Mouse (Mus musculus) frontal cortex, adult (tissue): ENCODE results near the gene Nup54.
A peak's percentile ranks its signal among the peaks of the same experiment; 100 is the strongest.

Experiments
- ATAC-seq: cut with Nextera tagmentation; 2 replicates; pipeline ENCODE4 v1.9.2; 2017; ENCODE audit warnings: mild to moderate bottlenecking, moderate library complexity, mixed read lengths; ENCODE audit not compliant: low TSS enrichment

Nup54 gene

DNA sequence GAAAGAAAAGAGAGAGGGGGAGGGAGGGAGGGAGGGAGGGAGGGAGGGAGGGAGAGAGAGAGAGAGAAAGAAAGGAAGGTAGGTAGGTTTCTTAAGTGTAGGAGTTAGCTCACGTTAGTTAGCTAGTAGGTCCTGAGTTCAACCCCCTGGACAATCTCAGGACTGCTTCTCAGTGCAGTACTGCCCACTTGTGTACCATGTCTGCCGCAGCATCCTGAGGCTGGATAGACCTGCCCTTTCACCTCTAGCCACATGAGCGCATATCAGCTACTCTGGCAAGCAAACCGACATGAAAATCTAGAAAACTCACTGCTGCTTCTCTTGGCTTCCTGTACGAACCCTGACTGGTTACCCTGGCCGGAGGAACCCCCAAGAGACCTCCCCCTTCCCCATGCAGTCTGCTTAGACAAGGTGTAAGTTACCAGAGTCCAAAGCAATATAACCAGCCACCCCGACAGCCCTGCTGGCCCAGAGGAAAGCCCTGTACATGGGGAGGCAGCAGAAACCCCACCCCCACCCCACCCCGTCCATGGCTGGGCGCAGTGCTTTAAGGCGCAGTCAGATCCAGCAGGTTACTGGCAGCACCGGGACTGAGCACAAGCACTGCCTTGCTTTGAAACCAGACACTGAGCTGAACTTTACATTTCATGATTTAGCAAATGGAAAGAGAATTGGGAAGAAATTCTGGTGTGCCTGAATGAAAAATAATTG is 21.6 kb downstream of the Nup54 start:
- no peak for ATAC-seq

DNA sequence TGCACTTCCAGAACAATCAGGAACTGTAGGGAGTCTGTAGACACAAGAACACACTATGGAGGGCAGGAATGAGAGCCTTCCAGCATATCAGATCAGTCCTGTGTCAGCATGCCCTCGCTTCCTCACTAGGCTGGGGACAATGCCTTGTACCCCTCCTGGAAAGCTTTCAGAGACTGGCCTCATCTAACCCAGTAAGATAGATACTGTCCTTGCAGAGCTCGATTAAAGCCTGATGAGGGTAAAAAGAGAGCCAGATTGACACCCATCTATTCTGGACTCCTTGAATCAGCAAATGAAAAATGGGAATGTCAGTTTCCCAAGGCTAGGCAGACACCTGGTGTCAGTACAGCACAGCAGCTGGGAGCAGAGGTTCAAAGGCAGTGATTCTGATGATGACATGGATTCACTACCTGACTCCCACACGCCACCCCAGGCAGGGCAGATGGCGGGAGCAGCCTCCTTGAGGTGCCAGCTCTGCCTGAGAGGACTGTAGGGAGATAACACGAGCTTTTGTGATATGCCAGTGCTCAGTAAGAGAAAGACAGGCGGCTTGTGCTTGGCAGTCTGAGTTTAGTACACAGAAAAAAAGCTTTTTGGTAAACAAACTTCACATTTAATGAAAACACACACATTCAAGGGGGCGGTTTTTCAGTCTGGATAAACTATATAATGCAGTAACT is 23.4 kb downstream of the Nup54 start:
- ATAC-seq: peak; percentile 59; the same call in 1 of the 2 replicates

DNA sequence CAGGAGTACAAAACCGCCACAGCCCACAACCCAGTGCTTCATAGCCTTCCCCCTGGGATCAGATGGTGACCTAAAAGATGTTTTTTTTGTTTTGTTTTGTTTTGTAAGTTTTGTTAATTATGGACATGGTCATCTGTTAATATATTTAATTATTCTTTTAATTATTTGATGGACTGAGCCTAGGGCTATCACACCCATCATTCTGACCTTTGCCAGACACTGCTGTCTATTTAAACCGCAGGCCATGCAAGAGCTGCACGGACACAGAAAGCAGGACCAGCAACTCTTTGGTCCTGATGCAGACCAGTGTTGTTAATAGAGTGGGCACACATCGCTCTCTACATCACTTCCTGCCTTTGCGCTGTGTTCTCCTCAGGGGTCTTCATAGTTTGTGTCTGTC is 24.5 kb downstream of the Nup54 start:
- no peak for ATAC-seq

DNA sequence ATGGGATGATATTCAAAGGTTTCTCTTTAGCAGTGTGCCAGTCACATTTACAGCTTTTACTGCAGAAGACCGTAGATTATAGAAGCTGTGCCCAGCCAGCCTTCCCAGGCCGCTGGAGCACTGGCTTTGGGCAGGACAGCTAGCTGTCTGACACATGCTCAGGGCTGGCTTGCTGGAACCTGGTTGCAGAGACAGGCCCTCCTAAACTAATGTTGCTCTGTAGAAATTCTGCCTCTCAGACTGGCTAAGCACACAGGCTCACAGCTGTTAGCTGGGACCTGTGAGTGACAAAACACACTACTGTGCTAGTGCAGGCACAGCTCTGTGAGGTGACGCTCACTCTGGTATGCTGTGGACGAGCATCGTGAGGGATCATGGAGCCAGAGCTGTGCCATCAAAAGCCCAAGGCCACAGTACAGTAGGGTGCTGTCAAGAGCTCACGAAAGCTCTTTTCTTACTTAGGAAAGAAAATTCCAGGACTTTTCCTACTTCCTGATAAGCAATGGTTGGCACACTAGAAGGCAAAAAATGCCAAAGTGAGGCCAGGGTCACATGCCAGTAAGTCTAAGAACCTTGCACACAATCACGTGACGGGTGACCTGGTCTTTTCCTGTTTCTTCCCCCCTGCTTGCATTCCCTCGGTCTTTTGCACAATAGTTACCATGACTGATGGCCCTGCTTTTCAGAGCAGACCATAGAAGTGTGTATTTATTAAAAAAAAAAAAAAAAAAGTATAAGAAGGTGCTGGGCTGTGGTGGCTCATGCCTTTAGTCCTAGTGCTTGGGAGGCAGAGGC is 25.5 kb downstream of the Nup54 start:
- no peak for ATAC-seq

DNA sequence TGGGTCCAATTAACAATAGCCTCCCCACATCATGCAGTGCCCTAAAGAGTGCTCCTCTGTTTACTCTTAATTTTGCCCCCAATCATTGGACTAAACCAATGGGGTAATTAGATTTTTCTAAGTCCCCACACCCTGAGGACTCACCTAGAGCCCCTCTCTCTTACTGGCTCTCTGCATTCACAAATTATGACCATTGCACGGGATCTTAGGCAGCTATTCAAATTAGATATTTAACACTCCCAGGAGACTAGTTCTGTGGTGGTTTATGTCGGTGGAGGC is 30.7 kb downstream of the Nup54 start:
- no peak for ATAC-seq

DNA sequence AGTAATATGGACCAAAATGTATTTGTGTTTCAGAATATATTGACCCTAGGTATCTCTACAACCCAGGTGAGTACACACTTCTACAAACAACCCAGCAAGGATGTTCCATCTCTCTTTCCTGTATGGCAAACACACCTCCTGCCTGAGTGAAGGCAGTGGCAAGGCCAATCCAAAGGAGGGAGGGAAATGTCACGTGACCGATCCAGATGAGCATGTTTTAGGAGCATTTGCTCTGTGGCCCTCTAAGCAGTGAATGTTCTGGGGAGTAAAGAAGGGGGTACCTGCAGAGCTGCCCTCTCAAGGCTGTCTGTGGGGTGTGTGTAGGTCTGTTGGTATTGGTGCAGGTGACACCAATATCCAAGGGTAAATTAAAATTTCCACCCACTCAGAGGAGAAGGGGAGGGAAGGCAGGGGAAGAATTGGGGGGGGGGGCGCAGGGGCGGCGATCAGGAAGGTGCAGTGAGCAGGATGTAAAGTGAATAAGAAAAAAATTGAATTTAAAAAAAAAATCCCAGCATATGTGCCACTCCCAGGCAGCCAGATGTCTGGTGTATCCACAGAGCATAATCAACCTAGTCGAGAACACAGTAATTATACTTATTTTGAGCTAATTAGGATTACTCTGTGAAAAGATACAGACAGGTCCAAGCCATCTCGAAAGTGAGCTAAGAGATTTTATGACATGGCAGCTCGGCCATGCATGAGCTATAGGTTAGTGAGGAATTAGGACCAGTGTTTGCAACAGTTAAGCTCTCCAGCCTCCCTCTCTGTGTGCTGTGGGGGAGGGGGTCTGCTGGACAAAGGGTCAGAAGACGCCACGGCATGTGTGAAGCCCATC is 31.2 kb downstream of the Nup54 start:
- peak; percentile 31; the same call in 1 of the 2 replicates for ATAC-seq

DNA sequence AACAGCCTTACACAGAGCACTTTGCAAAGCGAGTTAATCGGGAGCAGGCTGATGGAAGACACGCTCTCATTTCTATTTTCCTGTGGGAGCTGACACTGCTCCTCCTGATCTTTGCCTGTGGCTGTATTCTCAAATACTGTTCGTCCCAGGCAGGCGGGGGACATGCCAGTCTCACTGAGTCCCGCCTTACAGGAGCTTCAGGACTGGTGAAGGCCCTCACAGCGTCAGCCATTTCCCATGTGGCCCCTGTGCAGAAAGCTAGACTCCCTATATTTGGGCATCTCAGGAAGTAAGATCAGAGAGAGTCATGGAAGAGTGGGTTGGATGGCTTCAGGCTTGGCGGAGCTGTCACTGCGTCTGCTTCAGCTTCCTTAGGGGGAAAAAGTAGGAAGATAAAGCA is 32.2 kb downstream of the Nup54 start:
- ATAC-seq: peak; percentile 44; the same call in 1 of the 2 replicates

DNA sequence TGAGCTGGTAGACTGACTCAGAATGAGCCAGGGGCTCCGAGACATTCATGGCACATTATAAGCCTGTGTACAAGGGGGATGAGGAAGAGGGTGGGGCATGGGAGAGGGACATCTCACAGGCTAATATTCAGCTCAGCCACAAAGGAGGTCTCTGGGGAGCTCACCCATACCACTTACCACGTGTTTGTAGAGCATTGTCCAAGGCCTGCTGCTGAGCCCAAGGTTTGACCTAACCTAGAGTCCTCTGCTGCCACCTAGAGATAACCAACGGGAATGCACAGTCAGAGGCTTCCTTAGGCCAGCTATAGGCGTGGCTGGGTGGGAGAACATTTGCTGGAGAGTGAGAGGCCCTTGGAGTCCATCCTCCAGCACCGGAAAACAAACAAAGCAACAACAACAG is 36.9 kb downstream of the Nup54 start:
- ATAC-seq: peak; percentile 98

DNA sequence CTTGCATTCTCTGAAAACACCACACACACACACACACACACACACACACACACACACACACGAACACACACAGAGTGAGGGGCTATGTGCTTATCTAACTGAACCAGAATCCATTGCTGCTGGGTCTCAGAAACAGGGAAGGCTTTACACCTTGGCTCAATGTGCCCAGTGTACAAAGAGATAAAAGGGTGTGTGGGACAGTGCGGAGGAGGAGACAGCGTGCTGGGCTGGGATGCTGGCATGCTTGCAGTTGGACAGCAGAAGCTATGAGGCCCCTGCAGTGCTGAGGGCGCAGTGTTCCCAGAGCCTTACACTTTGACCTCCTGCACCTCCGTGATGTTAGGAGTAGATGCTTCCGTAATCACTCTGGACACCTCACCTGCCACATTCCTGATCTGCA is 38.5 kb downstream of the Nup54 start:
- ATAC-seq: no peak

DNA sequence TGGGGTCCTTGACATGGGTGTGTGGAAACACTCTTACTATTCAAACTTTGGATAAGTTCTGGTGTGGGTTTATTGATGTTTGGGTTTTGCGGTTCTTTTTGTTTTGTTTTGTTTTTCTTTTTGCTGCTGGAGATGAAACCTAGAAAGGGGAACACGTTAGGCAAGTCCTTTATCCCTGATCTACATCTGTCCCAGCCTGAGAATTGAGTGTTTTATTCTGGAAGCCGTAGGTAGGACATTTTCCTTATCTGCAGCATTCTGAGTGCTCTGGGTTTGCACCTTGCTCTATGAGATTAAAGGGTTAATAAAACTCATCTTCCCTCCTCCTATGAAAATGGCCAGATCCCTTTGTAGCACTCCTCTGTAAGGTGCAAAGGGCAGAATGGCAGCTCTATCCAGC is 39.3 kb downstream of the Nup54 start:
- no peak for ATAC-seq

DNA sequence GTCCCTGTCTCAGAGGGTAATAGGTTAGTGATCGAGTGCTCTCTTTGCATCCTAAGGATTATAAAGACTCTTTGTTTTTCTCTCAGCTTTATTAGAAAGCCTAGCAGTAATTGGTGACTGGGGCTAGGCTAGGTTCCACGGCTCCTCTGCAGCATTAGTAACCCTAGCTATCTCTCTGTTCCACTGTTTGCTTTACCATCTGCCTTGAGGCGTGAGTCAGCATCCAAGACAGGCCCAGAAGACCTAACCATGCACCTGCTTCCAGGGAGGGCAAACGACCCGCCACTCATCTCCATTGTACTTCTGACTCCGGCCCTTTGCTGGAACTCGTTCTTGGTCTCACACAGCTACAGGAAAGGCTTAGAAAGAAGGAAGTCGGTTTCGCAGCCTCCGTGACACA is 41.2 kb downstream of the Nup54 start:
- ATAC-seq: no peak

DNA sequence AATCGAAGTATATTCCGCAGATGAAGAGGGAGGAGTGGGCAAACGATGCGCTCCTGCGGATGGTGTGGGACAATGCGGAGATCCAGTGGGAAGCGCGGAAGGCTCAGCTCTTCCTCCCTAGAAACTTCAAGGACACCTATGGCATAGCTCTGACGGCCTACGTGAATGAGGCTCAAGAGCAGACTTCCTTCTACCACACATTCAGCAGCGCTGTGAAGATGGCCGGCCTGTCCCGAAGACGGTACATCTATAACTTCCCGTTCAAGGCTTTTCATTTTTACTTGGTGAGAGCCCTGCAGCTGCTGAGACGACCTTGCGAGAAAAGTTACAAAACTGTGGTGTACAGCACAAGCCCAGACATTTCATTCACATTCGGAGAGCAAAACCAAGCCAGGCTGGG is 42.5 kb downstream of the Nup54 start:
- peak; percentile 27; the same call in 1 of the 2 replicates for ATAC-seq

DNA sequence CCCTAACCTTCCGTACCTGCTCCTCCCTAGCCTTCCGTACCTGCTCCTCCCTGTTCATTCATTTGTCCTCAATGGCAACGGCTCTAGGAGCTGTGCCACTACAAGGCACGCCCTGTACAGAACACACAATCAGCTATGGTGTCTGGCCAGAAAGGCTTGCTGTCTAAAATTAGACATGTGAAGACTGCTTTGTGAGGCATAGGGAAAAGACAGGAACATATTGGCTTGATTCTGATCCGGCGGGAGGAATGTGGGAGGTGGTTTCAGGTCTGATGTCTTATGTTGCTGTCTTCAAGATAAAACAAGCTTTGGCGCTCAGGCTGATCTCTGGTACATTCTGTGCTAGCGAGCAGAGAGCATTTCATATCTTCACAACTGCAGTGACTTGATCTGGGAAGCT is 44.4 kb downstream of the Nup54 start:
- peak; percentile 69 for ATAC-seq

DNA sequence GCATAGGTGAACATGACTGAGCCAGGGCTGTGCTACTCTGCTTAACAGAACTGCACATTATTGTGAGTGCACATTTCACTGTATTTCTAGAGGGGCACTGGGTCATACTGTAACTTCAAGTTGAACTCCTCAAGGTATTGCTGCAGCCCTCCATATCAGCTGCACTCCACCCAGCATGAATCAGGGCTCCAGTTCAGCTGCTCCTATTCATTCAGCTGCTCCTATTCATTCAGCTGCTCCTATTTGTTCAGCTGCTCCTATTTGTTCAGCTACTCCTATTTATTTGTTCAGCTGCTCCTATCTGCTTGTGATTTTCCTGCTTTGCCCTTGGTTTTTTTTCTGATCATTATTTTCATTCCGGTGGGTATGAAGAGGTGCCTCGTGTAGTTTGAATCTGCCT is 45.0 kb downstream of the Nup54 start:
- ATAC-seq: no peak

DNA sequence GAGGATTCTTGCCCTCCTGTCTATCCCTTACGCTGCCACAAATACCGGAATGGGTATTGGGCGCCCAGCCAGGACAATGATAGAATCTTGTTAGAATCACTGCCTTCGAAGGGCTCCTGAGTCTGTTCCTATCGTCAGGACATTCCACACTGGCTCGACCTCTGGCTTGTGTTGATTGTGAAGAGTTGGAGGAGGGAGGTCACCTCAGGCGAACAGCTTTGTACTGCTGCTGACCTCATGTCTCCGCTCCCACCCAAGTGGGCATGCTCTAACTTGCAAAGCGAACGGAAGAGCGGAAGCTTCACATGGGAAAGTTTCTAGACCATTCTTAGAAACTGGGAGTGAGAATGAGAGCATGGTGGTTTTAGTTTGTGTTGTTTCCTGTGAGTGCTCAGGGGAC is 47.6 kb downstream of the Nup54 start:
- no peak for ATAC-seq

DNA sequence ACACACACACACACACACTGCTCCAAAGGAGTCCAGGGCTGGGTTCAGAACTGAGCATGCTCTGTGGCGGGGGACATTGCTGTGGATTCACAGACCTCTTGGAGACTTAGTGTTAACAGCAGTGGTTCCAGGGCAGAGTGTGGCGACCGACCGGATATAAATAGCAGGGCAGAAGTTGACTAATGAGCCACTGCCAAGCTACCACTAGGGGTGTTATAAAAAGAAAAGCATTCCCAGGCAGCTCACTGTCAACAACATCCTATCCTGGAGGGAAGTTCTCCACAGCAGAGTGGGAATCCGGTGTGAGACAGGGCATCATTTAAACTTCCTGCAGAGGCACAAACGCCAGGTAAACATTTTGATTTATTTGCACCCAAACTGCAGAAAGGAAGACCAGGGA is 48.4 kb downstream of the Nup54 start:
- ATAC-seq: no peak

DNA sequence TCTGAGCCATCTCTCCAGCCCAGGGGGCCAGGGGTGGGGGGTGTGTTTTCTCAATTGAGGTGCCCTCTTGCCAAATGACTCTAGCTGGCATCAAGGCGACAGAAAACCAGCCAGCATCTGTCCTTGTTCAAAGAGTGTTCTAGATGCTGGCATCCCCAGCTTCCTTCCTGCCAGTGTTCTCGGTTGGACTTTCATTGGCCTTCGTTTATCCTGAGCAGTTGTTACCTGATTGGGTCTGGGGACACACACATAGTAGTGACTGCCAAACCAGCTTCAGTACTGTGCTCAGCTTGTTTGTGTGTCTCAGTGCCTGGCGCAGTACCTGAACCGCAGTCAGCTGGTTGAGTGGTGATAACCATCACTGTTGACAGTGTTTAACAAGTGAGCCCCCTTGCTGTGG is 48.9 kb downstream of the Nup54 start:
- ATAC-seq: no peak

DNA sequence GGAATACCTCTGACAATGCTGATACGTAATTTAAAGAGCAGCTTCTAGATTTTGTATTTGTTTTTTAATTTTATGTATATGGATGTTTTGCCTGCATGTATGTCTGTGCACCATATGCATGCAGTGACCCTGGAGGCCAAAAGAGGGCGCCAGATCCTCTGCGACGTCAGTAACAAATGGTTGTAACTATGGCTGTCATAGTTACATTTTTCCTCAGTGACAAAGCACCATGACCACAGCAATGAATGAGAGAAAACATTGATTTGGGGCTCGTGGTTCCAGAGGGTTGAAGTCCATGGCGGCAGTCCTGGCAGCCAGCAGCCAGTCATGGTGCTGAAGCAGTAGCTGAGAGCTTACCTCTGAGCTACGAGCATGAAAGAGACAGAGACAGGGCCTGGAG is 50.2 kb downstream of the Nup54 start:
- no peak for ATAC-seq

DNA sequence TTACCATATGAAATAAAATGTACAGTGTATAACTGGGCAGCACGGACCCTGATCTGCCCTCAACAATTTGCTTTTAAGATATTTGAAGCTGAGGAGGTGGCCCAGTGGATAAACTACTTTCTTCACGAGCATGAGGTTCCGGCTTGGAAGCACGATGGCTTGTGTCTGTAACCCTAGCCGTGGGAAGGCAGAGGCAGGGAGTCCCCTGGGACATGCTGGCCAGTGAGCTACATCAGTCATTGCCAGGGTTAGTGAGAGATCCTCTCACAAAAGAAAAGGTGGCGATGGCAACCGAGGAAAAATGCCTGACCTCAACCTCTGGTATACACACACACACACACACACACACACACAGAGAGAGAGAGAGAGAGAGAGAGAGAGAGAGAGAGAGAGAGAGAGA is 51.3 kb downstream of the Nup54 start:
- no peak for ATAC-seq

DNA sequence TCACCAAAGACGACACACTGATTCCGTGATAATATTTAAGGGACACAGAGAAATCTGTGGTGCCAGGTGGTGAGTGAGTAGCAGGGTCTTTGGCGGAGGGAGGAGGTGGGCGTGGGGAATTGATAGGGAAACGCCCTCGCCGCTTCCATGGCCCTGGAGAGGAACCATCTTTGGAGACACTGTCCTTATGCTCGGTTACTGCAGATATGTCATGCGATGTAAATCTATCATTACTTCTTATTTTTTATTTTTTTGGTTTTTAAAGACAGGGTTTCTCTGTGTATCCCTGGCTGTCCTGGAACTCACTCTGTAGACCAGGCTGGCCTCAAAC is 52.7 kb downstream of the Nup54 start:
- ATAC-seq: no peak

DNA sequence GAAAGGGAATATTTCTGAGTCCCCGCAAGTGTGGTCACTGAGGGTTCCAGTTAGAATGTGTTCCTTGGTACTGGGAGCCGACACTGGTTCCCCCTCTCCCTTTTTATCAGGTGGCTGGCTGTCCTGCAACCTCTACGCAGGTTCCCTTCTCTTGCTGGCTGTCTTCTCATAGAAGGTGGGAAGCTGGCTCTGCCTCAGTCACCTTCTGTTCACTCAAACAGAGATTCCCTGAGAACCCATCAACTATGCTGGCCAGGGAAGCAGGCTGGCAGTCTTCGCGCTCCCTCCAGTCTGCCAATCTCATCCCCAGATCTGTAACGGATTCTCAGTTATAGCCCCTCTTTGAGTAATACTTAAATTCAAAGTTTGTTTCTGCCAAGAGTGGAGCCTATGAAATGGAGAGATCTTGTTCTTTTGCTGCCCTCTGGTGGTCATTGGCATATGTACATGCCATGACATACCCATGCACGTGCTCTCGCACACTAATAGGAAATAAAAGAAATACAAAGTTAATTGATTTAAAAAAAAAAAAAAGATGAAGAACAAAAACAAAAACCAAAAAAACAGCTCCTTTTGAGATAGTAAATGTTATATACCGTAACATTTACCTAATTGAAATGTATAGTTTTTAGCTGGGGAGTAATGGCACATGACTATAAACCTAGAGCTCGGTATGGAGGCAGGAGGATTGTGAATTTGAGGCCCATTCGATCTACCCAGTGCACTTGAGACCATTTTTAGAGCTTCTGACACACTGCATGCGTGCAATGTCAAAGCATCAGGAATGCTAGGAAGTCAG is 53.3 kb downstream of the Nup54 start:
- ATAC-seq: peak; percentile 88
